Mouse (Mus musculus) midbrain, embryonic 11.5 days (tissue): ENCODE measurements at regions not wholly inside any gene's neighbourhood (a gene's known extent, or its start where the extent isn't known, plus 50 kb on each side); places are given as distances from the start of the nearest gene placed in this dataset.

Experiments
- ATAC-seq: fragments of 200-750 bp; cut with Nextera tagmentation; 2 replicates; pipeline ENCODE4 v1.8.0; 2017; ENCODE audit warnings: moderate TSS enrichment, moderate library complexity; ENCODE audit not compliant: low FRiP score
- DNase-seq: peaks from one replicate; pipeline ENCODE4 v3.0.0; 2015; ENCODE audit warnings: low spot score; ENCODE audit errors: missing footprints
- H3K27ac ChIP-seq: fragments of 300-500 bp; sonication (generic); 2 replicates; pipeline ENCODE4 v1.5.1; 2014; ENCODE audit warnings: low read depth, low read length
- H3K27me3 ChIP-seq: fragments of 300-500 bp; sonication (generic); 2 replicates; pipeline ENCODE4 v1.6.1; 2014; ENCODE audit warnings: mild to moderate bottlenecking, low read length, moderate library complexity, mixed read lengths; ENCODE audit not compliant: control insufficient read depth, insufficient read depth
- H3K36me3 ChIP-seq: fragments of 300-500 bp; sonication (generic); 2 replicates; pipeline ENCODE4 v1.6.1; 2014; ENCODE audit warnings: mild to moderate bottlenecking, low read length, moderate library complexity, mixed read lengths; ENCODE audit not compliant: control insufficient read depth, insufficient read depth
- H3K4me1 ChIP-seq: fragments of 300-500 bp; sonication (generic); 2 replicates; pipeline ENCODE4 v1.6.1; 2014; ENCODE audit warnings: low read length; ENCODE audit not compliant: control insufficient read depth, insufficient read depth
- H3K4me2 ChIP-seq: fragments of 300-500 bp; sonication (generic); 2 replicates; pipeline ENCODE4 v1.6.1; 2014; ENCODE audit warnings: mild to moderate bottlenecking, moderate library complexity
- H3K4me3 ChIP-seq: fragments of 300-500 bp; sonication (generic); 2 replicates; pipeline ENCODE4 v1.5.1; 2014; ENCODE audit warnings: low read depth, low read length
- H3K9ac ChIP-seq: fragments of 300-500 bp; sonication (generic); 2 replicates; pipeline ENCODE4 v1.6.1; 2014; ENCODE audit warnings: low read length
- H3K9me3 ChIP-seq: fragments of 300-500 bp; sonication (generic); 2 replicates; pipeline ENCODE4 v1.6.1; 2016; ENCODE audit warnings: low read length; ENCODE audit not compliant: control insufficient read depth
- WGBS: fragments of 180-500 bp; shearing (Covaris S2); extraction: QIAGEN DNeasy Blood & Tissue Kit; methylation state at CpG from one replicate; pipeline ENCODE4 v1.1.7; 2014; 5-methylcytosine and 5-hydroxymethylcytosine counted together

DNA sequence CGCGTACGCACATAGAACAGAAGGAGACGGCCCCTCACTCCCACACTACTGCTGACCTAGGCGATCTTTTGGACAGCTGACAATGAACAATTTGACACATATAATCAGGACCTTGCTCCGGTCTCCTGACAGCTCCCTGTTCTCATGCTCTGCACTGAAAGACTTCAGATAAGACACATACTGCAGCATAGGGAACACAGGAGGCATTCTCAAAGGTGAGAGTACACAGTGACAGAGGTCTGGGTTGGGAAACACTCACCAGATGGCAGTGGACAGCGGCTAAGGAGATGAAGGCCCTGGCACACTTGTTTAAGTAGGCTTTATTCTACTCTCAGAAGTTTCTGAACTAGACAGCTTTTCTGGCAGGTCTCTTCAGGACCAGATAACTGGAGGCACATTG lies 156.9 kb downstream of the Kctd12 start:
- 87% methylated on average over 7 of the region's 7 CpGs for WGBS
- no peak overlapping the region for H3K4me3 ChIP-seq
- no peak for ATAC-seq
- no peak overlapping the region for H3K4me2 ChIP-seq
- H3K36me3 ChIP-seq = no peaks in the 10 kb centered on the region
- no peaks in the 10 kb centered on the region for H3K27me3 ChIP-seq
- no peak for DNase-seq
- H3K27ac ChIP-seq = no peak overlapping the region
- H3K4me1 ChIP-seq = no peaks in the 10 kb centered on the region
- no peak overlapping the region for H3K9ac ChIP-seq
- H3K9me3 ChIP-seq = no peaks in the 10 kb centered on the region

DNA sequence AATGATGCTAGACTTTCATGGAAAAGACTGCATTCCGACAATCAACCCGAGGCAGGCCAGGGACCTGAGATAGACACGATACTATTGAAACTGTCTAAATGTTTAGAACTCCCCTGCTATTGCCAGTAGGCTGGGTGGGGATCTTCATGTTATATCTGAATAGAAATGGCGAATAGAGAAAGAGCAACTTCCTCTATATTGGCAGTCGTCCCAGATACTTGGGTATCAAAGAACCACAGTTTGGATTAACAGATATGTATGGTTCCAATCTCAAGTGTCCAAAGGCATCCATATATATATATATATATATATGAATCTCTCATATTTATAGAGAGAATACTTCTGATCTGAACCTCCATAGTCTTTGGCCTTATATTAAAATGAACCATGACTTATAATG lies 161.8 kb downstream of the Kctd12 start:
- Histone ChIP-seq H3K36me3 (no peaks in the 10 kb centered on the region), H3K4me3 (no peak overlapping the region), H3K4me1 (no peaks in the 10 kb centered on the region), H3K9me3 (no peaks in the 10 kb centered on the region), H3K4me2 (no peak overlapping the region), H3K27me3 (no peaks in the 10 kb centered on the region), H3K9ac (no peak overlapping the region), H3K27ac (no peak overlapping the region)
- 91% methylated on average over 5 of the region's 5 CpGs for WGBS
- ATAC-seq = no peak
- DNase-seq = no peak

DNA sequence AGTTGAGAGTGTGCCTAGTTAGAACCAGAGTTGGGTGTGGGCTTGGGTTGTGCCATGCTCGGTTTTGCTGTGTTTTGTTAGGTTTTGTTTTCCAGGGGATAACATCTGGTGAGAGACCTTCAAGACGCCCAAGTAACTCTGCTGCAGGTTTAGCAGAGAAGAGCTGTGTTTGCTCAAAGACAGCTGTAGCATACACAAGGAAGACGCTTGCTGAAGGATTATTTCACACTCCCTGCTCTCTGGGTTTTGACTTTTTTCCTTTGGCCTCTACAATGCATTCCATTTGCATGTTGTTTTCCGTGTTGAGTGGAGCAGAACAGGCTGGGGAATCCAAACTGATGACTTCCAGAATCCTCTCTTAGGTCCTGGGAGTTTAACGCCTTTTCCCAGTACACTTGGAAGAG lies 170.8 kb downstream of the Kctd12 start:
- WGBS = 50% methylated on average over 5 of the region's 5 CpGs
- no peaks in the 10 kb centered on the region for H3K4me1 ChIP-seq
- no peak overlapping the region for H3K9ac ChIP-seq
- no peak for DNase-seq
- H3K27me3 ChIP-seq = no peaks in the 10 kb centered on the region
- H3K36me3 ChIP-seq = no peaks in the 10 kb centered on the region
- H3K9me3 ChIP-seq = no peaks in the 10 kb centered on the region
- no peak overlapping the region for H3K4me2 ChIP-seq
- ATAC-seq = no peak
- H3K4me3 ChIP-seq = no peak overlapping the region
- H3K27ac ChIP-seq = no peak overlapping the region

DNA sequence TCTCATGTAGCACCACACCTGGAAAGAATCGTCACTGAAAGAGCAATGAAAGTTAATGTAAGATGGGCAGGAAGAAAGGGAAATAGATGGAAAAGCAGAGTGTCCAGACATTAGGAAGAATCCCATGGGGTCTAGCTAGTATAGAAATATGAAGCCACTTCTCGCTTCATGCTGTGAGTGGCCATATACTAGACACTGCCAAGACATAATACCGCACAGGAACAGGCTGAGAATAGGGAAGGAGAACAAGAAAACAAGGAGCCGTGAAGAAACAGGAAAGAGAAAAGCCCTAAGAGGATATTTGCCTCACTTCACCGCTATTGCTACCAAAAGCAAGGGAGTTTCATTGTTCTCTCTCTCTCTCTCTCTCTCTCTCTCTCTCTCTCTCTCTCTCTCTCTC lies 171.4 kb downstream of the Kctd12 start:
- WGBS = 64% methylated on average over 5 of the region's 5 CpGs

DNA sequence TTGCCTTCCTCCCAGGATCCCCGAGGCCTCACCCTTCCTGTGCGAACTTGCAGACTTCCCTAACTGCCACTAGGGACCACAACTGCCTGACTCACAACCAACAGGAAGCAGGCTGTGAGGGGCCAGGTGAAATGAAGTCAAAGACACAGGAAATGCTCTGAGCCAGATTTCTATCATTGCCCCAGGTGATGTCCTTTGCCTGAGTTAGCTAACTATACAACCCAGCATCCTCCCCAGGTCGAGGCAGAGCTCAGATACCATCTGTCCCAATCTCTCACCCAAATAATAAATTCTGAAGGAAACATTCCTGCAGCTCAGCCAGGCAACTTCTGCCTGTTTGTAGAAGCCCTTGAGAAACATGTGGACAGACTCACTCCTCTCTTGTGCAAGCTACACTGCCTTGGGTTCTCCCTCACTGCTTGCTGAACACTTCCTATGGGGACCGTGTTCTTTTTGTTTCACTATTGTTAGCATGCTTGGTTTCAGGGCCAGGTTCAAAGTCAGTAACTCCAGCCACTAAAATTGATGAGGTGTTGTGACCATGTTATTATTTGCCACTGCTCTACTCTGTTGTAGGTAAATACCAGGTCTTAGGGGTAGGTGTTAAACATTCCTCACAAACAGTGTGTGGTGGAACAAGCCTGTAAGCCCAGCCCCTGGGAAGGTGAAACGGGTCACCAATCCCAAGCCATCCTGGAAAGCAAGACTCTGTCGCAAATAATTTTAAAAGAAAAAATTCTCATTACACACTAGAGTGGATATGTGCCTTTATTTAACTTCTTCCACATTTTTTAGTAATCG lies 172.1 kb downstream of the Kctd12 start:
- no peaks in the 10 kb centered on the region for H3K4me1 ChIP-seq
- no peak overlapping the region for H3K27ac ChIP-seq
- 72% methylated on average over 7 of the region's 7 CpGs for WGBS
- DNase-seq (no peak), ATAC-seq (no peak)
- no peak overlapping the region for H3K4me2 ChIP-seq
- H3K4me3 ChIP-seq = no peak overlapping the region
- no peaks in the 10 kb centered on the region for H3K36me3 ChIP-seq
- H3K27me3 ChIP-seq = no peaks in the 10 kb centered on the region
- no peaks in the 10 kb centered on the region for H3K9me3 ChIP-seq
- H3K9ac ChIP-seq = no peak overlapping the region

More for the DNA sequence above, 171.4 kb downstream of the Kctd12 start:
- Histone ChIP-seq H3K27ac (no peak overlapping the region), H3K4me2 (no peak overlapping the region), H3K9me3 (no peaks in the 10 kb centered on the region), H3K27me3 (no peaks in the 10 kb centered on the region), H3K4me3 (no peak overlapping the region), H3K36me3 (no peaks in the 10 kb centered on the region), H3K4me1 (no peaks in the 10 kb centered on the region), H3K9ac (no peak overlapping the region)
- DNase-seq (no peak), ATAC-seq (no peak)

DNA sequence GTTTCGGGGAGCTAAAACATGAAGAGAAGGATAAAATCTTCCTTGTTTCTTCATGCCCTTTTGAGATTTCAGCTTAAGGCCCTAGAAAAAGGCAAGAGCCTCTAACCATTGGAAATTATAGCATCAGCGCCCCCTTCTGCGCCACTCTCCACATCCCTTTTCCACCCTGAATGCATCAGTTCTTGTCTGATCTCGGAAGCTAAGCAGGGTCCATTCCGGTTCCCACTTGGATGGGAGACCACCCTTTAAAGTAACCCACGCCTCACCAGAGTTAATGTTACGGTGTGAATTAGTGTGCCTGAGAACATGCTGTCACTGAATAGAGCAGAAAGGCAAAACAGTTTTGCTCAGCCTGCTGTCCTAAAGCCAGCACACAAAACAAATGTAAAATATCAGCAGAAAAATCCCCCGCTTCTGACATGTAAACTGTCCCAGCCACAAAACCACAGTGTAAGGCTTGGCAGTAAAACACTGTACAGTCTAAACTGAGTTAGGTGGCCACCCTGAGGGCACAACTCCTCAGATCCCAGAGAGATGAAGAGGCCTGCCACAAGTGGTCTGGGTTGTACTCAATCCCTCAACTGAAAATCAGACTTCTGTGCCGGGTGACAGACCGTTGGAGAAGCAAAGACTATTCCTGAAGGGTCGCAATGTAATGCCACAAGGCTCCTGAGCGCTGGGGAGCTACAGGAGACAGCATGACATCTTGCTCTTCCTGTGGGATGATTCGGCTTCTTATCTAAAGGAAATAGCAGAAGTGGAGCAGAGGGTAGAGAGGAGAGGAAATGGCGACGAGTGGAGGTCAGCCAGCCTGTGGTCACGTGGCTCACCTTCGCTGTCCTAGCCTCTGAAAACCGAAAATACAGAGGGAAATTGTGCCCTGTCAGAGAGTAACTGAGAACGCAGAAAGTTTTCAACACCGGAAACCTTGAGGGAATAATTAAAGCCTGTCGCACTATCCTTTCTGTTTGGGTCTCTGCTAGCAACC lies 176.2 kb downstream of the Kctd12 start:
- Histone ChIP-seq H3K9ac (no peak overlapping the region), H3K27ac (no peak overlapping the region), H3K4me3 (no peak overlapping the region), H3K4me2 (no peak overlapping the region), H3K9me3 (no peaks in the 10 kb centered on the region), H3K27me3 (no peaks in the 10 kb centered on the region), H3K4me1 (no peaks in the 10 kb centered on the region), H3K36me3 (no peaks in the 10 kb centered on the region)
- DNase-seq (peak; percentile 86), ATAC-seq (0 out of 2 replicates have a peak, but pooled peaks have one; percentile 22)
- 76% methylated on average over 21 of the region's 21 CpGs for WGBS

DNA sequence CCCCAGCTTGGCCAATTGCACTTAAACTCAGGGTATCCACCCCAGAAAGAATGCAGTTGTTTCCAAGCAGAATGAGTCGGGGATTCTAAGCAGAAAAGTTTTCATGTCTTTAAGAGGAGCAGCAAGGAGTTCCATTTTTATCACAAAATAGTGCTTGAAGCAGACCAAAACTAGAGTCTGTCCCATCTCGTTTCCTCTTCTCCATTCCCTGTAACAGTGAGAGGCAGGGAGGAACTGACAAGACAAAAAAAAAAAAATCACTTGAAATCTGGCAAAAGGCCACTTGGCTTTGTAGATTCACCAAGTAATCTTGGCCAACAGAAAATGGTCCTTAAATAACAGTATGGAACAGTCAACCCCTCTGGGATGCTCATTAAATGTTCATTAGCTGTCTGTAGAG lies 186.8 kb downstream of the Kctd12 start:
- Histone ChIP-seq H3K27ac (no peak overlapping the region), H3K36me3 (no peaks in the 10 kb centered on the region), H3K4me3 (no peak overlapping the region), H3K9me3 (no peaks in the 10 kb centered on the region), H3K4me1 (no peaks in the 10 kb centered on the region), H3K27me3 (no peaks in the 10 kb centered on the region), H3K9ac (no peak overlapping the region), H3K4me2 (no peak overlapping the region)
- ATAC-seq (no peak), DNase-seq (no peak)
- WGBS = 88% methylated on average over 2 of the region's 2 CpGs

DNA sequence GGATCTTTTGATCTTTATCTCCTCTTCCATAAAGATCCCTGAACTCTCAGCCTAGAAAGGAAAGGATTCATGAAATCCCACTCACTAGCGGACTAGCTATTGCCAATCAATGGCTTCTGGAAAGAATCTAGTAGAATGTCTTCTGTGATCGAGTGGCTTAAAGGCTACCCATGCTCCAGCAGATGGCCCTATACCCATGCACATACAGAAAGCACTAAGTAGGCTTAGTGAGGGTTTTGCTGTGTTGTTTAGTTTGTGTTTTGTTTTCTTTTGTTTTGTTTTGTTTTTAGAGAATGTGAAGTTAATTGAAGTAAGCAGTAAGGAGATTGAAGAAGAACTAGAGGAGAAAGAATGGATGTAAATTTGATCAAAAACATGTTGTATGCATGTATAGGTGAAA lies 187.5 kb downstream of the Kctd12 start:
- H3K27me3 ChIP-seq = no peaks in the 10 kb centered on the region
- no peak overlapping the region for H3K27ac ChIP-seq
- DNase-seq = no peak
- no peak for ATAC-seq
- H3K4me2 ChIP-seq = no peak overlapping the region
- H3K9ac ChIP-seq = no peak overlapping the region
- H3K9me3 ChIP-seq = no peaks in the 10 kb centered on the region
- no peaks in the 10 kb centered on the region for H3K36me3 ChIP-seq
- 86% methylated on average over 2 of the region's 2 CpGs for WGBS
- H3K4me1 ChIP-seq = no peaks in the 10 kb centered on the region
- H3K4me3 ChIP-seq = no peak overlapping the region

DNA sequence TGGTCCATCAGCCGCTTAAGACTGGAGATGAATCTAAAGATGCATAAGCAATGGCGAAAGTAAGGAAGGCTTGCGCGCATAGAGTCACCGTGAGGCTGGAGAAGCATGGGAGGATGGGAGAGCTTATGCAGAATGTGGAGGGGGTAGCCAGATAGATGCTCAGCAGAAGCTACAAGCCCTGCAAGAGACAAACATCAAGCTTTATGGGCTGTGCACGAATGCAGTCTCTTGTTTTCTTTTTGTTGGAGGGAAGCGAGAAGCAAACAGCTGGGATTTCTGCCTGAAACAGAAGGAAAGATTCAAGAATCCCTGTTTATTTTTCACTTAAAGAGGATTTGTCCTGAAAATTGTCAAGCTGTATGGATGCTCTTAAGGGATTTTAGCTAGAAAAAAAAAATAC lies 188.7 kb downstream of the Kctd12 start:
- Histone ChIP-seq H3K9ac (no peak overlapping the region), H3K4me2 (no peak overlapping the region), H3K27ac (no peak overlapping the region), H3K4me3 (no peak overlapping the region), H3K9me3 (no peaks in the 10 kb centered on the region), H3K36me3 (no peaks in the 10 kb centered on the region), H3K4me1 (no peaks in the 10 kb centered on the region), H3K27me3 (no peaks in the 10 kb centered on the region)
- 85% methylated on average over 7 of the region's 7 CpGs for WGBS
- no peak for ATAC-seq
- no peak for DNase-seq
